Mouse (Mus musculus): ENCODE data around the gene Enpp5. TPM values are rescaled to one million over a fixed set of nuclear protein-coding genes. Genes with fewer than 3 reads are reported as not detected.

Enpp5 gene
- total RNA-seq (2021), result 100 to 1,000 TPM; 149 to 157 TPM

- peak; percentile 88 to 90 for DNase-seq
These were observed at the start of gene Enpp5 for GRCm38 (mm10) chr17:44078631-44079350. Gene Enpp5 (plus strand): TSS chr17:44078813.

- no peak for DNase-seq
These were observed 49.0 kb upstream of the Enpp5 start for GRCm38 (mm10) chr17:44029616-44030015.

GRCm38 (mm10) chr17:44030776-44031587, 47.6 kb upstream of the Enpp5 start:
- peak; percentile 37 to 53 for DNase-seq

- no peak for DNase-seq
These were observed 43.6 kb upstream of the Enpp5 start for GRCm38 (mm10) chr17:44035005-44035404.

- peak in 1 of 2 experiments; percentile 20 for DNase-seq
These were observed 40.0 kb upstream of the Enpp5 start for GRCm38 (mm10) chr17:44038656-44039055.

- DNase-seq, result no peak
These were observed 38.2 kb upstream of the Enpp5 start for GRCm38 (mm10) chr17:44040449-44040848.

- no peak for DNase-seq
These were observed 36.3 kb upstream of the Enpp5 start for GRCm38 (mm10) chr17:44042301-44042700.

- DNase-seq, result no peak
These were observed 35.8 kb upstream of the Enpp5 start for GRCm38 (mm10) chr17:44042861-44043260.

- no peak for DNase-seq
These were observed 25.2 kb upstream of the Enpp5 start for GRCm38 (mm10) chr17:44053427-44053826.

GRCm38 (mm10) chr17:44057123-44057522, 21.5 kb upstream of the Enpp5 start:
- DNase-seq, result no peak

GRCm38 (mm10) chr17:44058145-44058544, 20.5 kb upstream of the Enpp5 start:
- DNase-seq, result no peak

- no peak for DNase-seq
These were observed 17.8 kb upstream of the Enpp5 start for GRCm38 (mm10) chr17:44060781-44061180.

- DNase-seq, result no peak
These were observed 17.2 kb upstream of the Enpp5 start for GRCm38 (mm10) chr17:44061289-44061890.

- no peak for DNase-seq
These were observed 9.7 kb upstream of the Enpp5 start for GRCm38 (mm10) chr17:44068876-44069275.

- no peak for DNase-seq
These were observed 6.9 kb upstream of the Enpp5 start for GRCm38 (mm10) chr17:44071680-44072079.

- no peak for DNase-seq
These were observed 3.0 kb upstream of the Enpp5 start for GRCm38 (mm10) chr17:44075601-44076000.

- no peak for DNase-seq
These were observed 2.4 kb upstream of the Enpp5 start for GRCm38 (mm10) chr17:44076051-44076680.

GRCm38 (mm10) chr17:44077146-44077842, 1.3 kb upstream of the Enpp5 start:
- no peak for DNase-seq

- DNase-seq, result no peak
These were observed 811 bp upstream of the Enpp5 start for GRCm38 (mm10) chr17:44077843-44078160.

- DNase-seq, result no peak
These were observed 4.5 kb downstream of the Enpp5 start for GRCm38 (mm10) chr17:44083156-44083555.

- no peak for DNase-seq
These were observed 9.6 kb downstream of the Enpp5 start for GRCm38 (mm10) chr17:44088226-44088625.

GRCm38 (mm10) chr17:44090916-44091315, 12.3 kb downstream of the Enpp5 start:
- DNase-seq, result no peak

Measured in layer of hippocampus, postnatal 36 days (tissue).